Mouse (Mus musculus) testis, postnatal 10 days (tissue): Measurements from ENCODE around the gene Tctex1d1.

Experiments
- DNase-seq: peaks from one replicate; pipeline ENCODE4 v3.0.0; 2021; ENCODE audit warnings: low spot score

Tctex1d1 gene

GRCm38 (mm10) chr4:102988526-102988925, 10.1 kb downstream of the Tctex1d1 start:
- no peak for DNase-seq

DNA sequence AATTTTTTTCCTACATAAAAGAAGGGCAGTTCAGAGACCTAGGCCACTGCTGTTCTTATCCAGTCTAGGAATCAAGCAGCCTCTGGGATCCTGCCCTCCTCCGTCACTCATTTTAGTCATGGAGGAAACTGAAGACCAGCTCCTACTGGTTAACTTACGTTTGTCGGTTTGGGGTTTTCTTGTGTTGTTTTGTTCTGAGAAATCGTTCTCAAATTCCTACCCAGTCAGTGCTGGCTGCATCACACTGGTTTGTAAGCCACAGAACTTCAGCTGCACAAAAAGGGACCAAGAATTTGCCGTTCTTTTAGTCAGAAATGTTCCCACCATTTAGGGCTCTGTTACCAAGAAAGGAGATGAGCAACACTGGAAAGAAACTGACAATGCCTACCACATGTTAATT, 11.0 kb downstream of the Tctex1d1 start:
- no peak for DNase-seq

DNA sequence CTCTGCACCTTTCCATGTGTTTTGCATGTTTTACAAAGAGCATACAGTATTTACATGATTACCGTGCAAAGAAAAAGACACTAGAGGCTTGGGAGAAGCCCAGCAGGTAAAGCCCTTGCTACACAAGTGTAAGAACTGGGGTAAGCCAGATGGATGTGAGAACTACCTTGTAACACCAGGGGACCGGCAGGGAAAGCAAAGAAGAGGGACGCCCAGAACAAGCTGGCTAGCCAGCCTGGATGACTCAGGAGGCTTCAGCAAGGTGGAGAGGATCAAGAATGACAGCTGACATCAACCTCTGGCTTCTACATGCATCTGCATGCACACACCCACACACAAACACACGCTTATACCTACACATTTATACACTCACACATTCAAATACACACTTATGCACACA, 11.6 kb downstream of the Tctex1d1 start:
- DNase-seq: no peak

DNA sequence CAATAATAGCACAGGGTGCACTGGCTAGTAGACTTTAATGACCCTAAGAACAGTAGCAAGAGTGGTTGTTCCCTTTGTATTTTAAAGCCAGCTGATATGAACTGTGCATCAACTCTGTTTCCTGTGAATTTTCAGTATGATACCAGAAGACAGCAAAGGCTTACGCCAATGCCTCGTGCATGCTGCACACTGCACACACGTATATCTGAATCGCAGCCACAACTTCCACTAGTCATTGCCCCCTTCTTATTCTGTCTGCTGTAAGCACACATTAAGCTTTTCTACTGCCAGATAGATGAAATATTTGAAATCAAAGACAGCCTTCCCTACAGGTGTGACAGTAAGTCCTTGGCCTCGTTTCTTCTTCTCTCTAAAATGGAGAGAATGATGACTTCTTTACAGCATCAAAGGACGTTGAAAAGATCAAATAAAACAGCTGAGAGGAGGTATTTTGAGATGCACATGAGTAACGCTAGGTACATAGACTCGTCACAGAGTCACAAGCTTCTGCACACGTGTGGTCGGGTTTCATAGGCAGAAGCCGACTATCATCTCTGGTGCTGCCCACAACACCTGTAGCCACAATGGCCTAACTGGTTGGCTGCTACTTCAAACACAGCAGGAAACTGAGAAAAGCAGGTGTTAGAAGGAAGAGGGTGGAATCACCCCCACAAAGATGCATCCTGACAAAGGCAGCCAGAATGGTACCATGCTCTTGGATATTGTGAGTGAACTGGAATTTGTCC, 12.4 kb downstream of the Tctex1d1 start:
- no peak for DNase-seq

DNA sequence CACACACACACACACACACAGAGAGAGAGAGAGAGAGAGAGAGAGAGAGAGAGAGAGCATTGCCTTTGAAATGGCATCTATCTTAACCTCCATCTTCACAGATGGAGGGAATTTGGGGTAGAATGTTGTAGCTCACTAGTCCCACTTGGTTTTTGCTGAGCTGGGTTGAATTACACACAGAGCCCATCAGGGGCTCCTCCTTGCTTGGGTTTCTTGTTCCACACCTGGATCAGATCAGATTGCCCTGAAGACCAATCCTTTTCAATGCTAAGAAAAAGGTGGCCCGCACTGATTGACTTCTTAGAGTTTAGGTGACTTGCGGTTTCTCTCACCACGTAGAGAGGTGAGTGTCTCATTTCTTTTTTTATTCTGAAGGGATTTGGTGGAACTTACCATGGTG, 13.3 kb downstream of the Tctex1d1 start:
- DNase-seq: no peak

GRCm38 (mm10) chr4:103004681-103005080, 26.3 kb downstream of the Tctex1d1 start:
- DNase-seq: no peak

DNA sequence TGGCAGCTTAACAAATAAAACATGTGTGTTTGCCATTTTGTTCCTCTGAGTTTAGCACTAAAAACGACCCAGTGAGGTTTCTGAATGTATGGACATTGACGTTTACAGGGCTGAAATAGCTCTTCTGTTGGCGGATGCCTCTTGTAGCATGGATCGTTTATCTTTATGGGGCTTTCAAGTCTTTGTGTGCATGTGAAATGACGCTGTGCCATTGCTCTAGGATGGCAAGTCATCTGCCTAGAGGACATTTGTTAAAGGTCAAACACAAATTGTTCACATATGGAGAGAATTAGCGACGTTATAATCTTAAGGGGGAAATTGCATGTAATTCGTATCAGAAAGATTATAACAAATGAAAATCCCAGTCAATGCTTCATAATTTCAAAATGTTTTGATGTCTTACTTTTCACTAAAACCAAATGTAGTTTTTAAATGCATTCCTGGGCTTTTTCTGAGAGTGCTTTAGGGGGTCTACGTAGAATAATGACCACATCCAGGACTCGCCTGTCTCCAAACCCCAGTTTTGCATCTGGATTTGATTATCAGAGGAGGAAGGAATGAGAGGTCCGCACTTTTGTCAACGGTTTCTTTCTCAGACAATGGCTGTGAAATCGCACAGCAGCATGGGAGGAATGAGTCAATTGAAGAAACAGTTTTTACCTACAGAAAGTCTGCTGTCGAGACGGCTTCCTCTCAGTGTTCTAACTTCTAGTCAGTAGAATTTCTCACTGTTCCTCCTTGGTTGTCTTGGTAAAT, 27.0 kb downstream of the Tctex1d1 start:
- no peak for DNase-seq

DNA sequence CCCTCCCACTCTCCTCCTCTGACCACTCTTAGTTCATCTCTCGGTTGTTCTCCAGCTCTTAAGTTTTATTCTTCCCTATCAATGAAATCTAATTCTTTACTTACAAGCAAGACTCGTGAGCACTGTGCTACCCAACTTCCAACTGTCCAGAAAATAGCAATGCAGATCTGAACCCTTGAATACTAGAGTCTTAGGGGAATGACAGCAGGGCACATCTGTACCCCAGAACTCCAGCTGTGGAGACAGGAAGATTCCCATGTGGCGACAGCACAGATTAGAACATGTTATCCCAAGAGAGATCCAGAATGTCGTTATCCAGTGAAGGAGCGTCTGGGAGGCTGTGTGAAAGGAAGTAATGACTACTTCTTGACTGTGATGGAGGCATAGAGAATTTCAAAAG, 27.9 kb downstream of the Tctex1d1 start:
- no peak for DNase-seq

DNA sequence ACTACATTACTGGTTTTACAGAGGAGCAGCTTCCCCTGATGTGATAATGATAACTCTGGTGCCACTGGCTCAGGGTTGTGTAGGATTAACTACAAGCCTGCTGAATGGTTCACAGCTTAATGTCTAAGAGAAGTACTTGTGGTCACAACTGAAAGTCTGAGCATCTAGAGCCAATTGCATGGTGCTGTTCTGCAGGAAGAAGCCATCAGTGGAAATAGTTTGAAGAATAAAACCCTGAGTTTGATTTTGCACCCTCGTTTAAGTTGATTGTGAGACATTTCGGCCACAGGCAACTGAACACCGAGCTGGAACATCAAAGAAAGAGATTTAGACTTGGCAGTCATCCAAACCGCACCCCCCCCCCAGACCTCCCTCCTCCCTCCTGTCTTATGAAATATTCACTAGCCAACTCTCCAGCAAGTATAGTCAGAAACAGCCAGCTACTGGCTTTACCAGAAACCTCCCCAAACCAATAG, 28.6 kb downstream of the Tctex1d1 start:
- no peak for DNase-seq

GRCm38 (mm10) chr4:103010734-103011133, 32.3 kb downstream of the Tctex1d1 start:
- no peak for DNase-seq

DNA sequence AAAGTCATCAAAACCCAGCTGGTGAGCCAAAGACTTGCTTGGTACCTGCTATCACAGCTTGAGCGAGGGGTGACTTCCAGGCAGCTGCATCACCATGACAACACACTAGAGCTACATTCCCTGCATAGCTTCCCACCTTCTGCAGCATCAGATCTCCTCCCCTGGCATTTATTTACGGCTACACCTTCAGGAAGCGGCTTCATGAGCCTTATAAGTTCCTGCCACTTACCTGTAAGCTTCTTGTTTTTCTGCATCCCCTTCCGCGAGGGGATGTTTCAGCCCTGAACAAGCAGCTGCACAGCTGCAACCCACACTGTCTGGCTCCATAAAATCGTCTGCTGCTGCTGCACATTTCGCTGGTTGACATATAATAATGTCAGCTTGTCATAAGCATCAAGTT, 33.4 kb downstream of the Tctex1d1 start:
- no peak for DNase-seq

GRCm38 (mm10) chr4:103013490-103013889, 35.1 kb downstream of the Tctex1d1 start:
- DNase-seq: no peak

DNA sequence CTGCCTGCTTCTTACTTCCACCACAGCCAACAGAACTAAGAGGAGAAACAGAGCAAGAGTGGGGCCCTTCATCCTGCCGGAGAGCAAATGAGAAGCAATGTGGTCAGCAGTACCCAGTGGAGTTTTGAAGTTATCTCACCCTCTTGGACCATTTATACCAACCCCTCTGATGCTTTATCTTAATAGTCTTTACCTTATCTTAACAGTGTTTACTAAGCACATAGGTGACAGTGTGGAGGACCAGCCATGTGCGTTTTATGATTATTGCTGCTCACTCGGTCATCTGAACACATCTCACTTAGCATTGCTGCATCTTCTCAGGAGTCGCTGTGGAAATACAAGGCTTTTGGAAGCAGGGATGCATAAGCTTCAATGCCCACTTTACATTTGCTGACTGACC, 48.2 kb downstream of the Tctex1d1 start, which contains the start of gene Insl5:
TSS of gene Insl5 (minus strand) at position 222 of the 400 bp plus-strand sequence.
- no peak for DNase-seq

GRCm38 (mm10) chr4:103027745-103028144, 49.3 kb downstream of the Tctex1d1 start:
- DNase-seq: no peak

DNA sequence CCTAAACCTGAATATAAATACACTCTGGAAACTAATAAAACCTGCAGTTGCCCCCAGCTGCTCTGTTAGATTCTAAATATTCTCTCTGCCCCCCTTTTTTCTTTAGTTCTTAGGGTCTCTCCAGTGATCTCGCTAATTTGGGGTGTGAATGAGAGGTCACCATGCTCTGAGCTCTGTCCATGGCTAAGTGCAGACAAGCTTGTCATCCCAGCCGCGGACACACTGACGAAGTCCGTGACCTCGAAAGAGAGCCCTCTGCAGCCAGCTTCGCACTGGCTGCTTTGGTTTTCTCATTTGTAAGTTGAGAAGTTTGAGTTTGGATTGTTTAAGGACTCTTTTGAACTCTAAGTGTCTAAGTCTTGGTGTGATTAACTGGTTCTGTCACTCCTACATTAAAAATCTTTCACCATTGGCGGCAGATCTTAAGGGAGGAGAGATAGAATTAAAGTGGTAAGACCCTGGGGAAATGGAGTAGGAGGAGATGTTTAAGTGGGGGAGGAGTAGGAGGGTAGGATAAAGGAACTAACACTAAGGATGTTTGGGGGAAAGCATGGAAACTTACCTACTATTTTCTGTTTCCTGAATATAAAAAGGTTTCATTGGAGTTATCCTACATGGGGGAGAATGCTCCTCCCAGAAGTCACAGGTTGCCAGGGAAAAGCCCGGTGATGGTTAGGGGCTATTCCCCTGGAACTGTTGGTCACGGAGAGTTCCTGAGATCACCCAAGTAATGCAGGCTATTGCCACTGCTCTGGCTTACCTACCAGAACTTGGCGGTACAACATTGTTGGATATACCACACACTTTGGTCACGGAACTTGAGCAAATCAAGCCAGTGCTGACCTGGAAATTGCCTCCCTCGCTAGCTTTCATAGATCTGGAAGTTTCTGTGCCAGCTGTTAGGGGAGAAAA, 50.0 kb downstream of the Tctex1d1 start:
- DNase-seq: no peak

DNA sequence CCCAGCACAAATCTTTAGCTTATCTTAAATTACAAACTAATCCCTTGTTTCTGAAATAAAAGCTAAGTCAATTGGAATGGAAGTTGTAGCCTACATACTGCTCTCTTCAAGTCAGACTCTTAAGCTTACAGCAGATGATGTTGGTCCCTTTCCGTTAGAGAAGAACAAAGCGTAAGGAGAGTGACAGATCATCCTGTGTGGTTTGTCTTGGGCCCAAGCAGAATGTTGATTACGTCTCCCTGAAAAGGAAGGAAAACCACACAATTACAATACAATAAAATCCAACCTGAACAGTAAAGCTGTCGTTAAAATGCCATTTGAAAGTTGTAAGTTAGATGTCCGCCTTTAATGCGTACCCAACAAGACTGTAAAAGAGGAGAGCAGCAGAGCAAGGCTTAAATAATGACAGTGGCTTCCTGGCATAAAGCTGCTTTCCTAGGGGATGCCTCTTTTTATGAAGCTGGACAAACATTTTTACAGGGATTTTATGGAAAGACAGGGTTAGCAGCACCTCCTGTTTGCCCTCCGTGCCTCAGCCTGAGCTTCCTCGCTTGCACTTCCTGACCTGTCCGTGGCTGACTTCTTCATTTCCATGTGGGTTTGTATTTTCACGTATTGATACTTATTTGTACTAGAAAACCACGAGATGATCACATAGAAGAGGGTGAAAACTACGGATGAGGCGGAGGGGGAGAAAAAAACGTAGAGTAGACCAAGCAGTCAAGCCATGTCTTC, 60.9 kb downstream of the Tctex1d1 start:
- no peak for DNase-seq

DNA sequence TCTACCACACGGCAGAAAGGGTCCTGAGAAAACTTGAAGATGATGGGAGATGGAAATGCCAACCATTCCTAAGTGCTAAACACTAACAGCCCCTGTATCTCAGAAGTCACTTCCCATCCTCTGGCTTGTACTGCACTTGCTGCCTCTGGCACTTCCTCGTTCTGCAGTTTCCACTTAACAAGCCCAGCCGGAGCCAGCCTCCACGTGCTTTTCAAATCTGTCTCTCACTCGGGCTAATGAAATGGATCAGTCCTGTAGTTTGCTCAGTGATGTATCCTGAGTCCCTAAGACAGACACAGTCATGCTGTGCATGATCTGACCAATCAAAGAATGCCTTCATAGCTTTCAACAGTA, 61.4 kb downstream of the Tctex1d1 start:
- no peak for DNase-seq

DNA sequence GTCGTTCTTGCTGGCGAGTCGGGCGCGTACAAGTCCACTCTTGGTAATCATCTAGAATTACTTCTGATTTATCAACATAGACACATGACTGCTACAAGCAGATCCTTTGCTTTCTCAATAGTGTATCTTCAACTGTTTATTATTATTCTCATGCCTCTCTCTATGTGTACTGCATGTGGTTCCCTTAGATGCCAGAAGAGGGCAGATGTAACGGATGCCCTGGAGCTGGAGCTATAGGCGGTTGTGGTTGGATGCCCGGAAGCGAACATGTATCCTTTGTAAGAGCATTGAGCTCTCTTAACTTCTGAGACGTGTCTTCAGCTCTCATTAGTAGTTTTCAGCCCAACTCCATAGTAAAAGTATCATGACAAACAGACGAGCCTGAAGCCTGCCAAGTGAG, 64.6 kb downstream of the Tctex1d1 start:
- no peak for DNase-seq

DNA sequence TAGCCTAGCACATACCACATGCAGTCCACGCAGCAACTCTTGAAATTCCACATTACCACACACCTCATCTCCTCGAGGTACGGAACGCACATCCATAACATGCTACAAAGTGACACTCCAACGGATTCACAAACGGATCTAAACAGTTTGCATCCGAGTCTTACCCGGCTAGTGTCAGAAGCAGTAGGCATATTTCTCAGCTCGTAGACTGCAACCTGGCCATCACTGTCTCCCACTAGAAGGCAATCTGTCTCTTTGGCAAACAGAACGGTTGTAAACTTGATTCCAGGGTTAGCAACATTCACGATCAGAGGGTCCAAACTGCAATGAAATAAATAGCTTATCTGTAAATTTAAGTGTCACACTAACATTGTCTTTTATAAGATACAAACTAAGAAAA, 69.6 kb downstream of the Tctex1d1 start:
- no peak for DNase-seq
